Mouse (Mus musculus) G1E (cell line): Measurements from ENCODE around the gene Smdt1. TPM values are rescaled to one million over a fixed set of nuclear protein-coding genes. Genes with fewer than 3 reads are reported as not detected.

ENCODE experiments used
- ATAC-seq: 2 replicates; pipeline ENCODE4 v1.8.0; 2016; ENCODE audit warnings: mild to moderate bottlenecking; ENCODE audit not compliant: insufficient number of reproducible peaks, poor library complexity, low FRiP score, severe bottlenecking; ENCODE audit errors: extremely low read depth
- DNase-seq: peaks from one replicate; pipeline ENCODE4 v3.0.0; 2012; ENCODE audit warnings: low spot score
- H3K27me3 ChIP-seq: 2 replicates; pipeline ENCODE4 v1.6.1; 2012; ENCODE audit warnings: mild to moderate bottlenecking, low read length, inconsistent platforms; ENCODE audit not compliant: insufficient read depth
- H3K36me3 ChIP-seq: replicated peaks from 2 replicates; pipeline ENCODE3; 2012; ENCODE audit warnings: mild to moderate bottlenecking, inconsistent platforms
- H3K4me1 ChIP-seq: 2 replicates; pipeline ENCODE4 v1.6.1; 2012; ENCODE audit warnings: low read depth, low read length, inconsistent platforms, mixed read lengths; ENCODE audit not compliant: insufficient read depth
- H3K4me3 ChIP-seq: 2 replicates; pipeline ENCODE4 v1.5.1; 2012; ENCODE audit warnings: low read depth, mild to moderate bottlenecking, inconsistent platforms, low read length, moderate library complexity, mixed read lengths
- H3K9me3 ChIP-seq: replicated peaks from 2 replicates; pipeline ENCODE4 v1.6.1; 2012; ENCODE audit warnings: inconsistent platforms
- CTCF ChIP-seq: IDR thresholded peaks from 2 replicates; pipeline ENCODE4 v1.5.1; 2012; ENCODE audit warnings: low read depth, low read length, inconsistent platforms, mixed read lengths
- GATA1 ChIP-seq: IDR thresholded peaks from 2 replicates; pipeline ENCODE4 v1.6.1; 2012; ENCODE audit warnings: borderline replicate concordance, low read length, inconsistent platforms, mixed read lengths
- GATA2 ChIP-seq: IDR thresholded peaks from 2 replicates; pipeline ENCODE4 v1.6.1; 2012; ENCODE audit warnings: low read depth, low read length, inconsistent platforms, borderline replicate concordance
- POLR2AphosphoS5 ChIP-seq: IDR thresholded peaks from 2 replicates; pipeline ENCODE4 v1.6.1; 2012; ENCODE audit warnings: low read depth, low read length, inconsistent platforms; ENCODE audit not compliant: insufficient replicate concordance
- TAL1 ChIP-seq: conservative IDR thresholded peaks from 2 replicates; pipeline ENCODE4 v1.6.1; 2012; ENCODE audit warnings: low read depth, low read length, inconsistent platforms, mixed read lengths
- polyA plus RNA-seq: library from polyadenylated mRNA; stranded (reverse); fragments of >175 nt; gene quantifications from 2 replicates; pipeline ENCODE4 v1.2.3, GENCODE M21; 2012
- total RNA-seq, 2 experiments: library from RNA; stranded (forward) in 1 of 2; stranded (reverse) in 1 of 2; fragments of 200-1000 nt in 1 of 2; fragments of >200 nt in 1 of 2; fragmentation: Nextera tagmentation in 1 of 2; gene quantifications; 2 replicates each; pipeline ENCODE4 v1.2.3; 2014 to 2017

Smdt1 gene
- 68.2 and 118 TPM in 2 replicates for total RNA-seq (2014; fragmentation: Nextera tagmentation)
- 115 and 129 TPM in 2 replicates for total RNA-seq (2017)
- polyA plus RNA-seq: 116 and 137 TPM in 2 replicates

DNA sequence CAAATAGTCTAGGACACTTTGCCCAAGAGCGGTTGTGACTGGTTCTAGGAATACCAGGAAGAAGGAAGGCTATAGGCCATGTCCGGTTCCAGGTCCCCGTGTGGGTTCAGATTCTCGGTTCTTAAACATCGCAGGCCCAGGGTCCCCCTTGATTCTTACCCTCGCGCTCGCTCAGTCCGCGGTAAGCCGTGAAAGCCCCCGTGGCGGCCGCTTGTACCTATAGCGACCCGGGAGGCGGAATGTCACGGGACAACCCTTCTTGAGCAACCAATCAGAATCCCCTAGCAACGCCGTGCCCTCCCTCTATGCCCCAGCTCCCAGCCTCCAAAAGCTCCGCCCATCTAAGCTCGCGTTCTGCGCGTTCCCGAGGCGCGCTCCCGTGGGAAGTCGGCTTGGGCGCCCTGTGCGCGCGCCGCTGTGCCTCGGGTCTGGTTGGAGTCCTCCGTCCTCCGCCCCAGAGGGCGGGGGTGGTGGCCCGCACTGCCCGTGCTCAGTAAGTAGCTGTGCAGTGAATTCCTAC lies at the start of gene Smdt1, which contains the start of the genes Naga and Pheta2:
Smdt1 (plus strand) TSS at position 367 of the 520 bp plus-strand sequence.
Naga (minus strand) TSS at position 333 of the 520 bp plus-strand sequence.
Pheta2 (plus strand) TSS at position 350 of the 520 bp plus-strand sequence.
- Histone ChIP-seq H3K27me3 (no peaks in the 10 kb centered on the region), H3K4me3 (peak within 1 kb of the TSS; percentile 71), H3K9me3 (no peaks in the 10 kb centered on the region), H3K36me3 (peaks cover 55% of the 10 kb centered on the region), H3K4me1 (peaks cover 80% of the 10 kb centered on the region)
- no peak for TF ChIP-seq GATA1
- TF ChIP-seq TAL1: no peak
- TF ChIP-seq GATA2: no peak
- no peak for TF ChIP-seq POLR2AphosphoS5
- no peak for TF ChIP-seq CTCF
- ATAC-seq: peak; percentile 52
- DNase-seq: peak; percentile 96

DNA sequence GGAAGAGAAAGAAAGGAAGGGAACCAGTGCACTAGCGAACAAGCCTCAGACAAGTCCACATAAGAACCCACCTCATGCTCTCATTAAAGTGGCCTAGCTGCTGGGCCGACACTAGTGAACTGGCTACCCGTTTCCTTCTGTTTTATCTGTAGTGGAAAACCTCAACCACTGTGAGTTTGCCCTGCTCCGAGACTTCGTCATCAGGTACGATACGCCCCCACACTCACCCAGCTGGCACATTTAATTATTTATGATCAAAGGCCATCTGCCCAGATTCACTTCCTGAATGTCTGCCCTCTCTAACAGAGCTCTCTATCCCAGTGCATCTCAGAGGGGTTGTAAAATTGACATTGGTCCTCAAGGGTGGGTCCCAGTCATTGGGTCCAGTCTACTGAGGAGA lies 48.5 kb upstream of the Smdt1 start:
- Histone ChIP-seq H3K36me3 (no peaks in the 10 kb centered on the region), H3K27me3 (peaks cover 33% of the 10 kb centered on the region), H3K4me1 (peaks cover 8% of the 10 kb centered on the region), H3K9me3 (no peaks in the 10 kb centered on the region), H3K4me3 (no peak overlapping the region)
- no peak for TF ChIP-seq GATA1
- TF ChIP-seq GATA2: no peak
- no peak for TF ChIP-seq TAL1
- no peak for TF ChIP-seq CTCF
- no peak for TF ChIP-seq POLR2AphosphoS5
- ATAC-seq (no peak), DNase-seq (no peak)

DNA sequence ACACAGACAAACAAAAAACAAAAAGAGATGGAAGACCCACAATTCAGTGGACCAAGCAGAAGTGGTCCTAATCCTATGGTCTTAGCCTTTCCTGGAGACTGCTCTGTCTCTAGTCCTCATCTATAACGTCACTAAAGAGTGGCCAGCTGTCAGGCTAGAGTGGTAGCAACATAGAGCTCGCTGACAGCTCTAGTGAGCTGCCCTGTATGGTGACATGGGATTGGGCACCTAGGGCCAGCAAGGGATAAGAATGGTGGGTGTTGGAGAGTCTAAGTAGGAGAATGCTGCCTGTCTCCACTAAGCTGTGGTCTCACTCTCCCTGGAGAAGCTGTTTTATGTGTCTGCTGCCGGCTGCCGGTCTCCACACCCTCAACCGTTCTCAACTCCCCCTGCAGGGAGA lies 45.9 kb upstream of the Smdt1 start:
- ATAC-seq (no peak), DNase-seq (no peak)
- TF ChIP-seq GATA1: no peak
- TF ChIP-seq POLR2AphosphoS5: no peak
- TF ChIP-seq CTCF: no peak
- no peak for TF ChIP-seq GATA2
- no peak for TF ChIP-seq TAL1
- Histone ChIP-seq H3K36me3 (no peaks in the 10 kb centered on the region), H3K4me1 (peaks cover 8% of the 10 kb centered on the region), H3K4me3 (no peak overlapping the region), H3K9me3 (no peaks in the 10 kb centered on the region), H3K27me3 (peaks cover 19% of the 10 kb centered on the region)

DNA sequence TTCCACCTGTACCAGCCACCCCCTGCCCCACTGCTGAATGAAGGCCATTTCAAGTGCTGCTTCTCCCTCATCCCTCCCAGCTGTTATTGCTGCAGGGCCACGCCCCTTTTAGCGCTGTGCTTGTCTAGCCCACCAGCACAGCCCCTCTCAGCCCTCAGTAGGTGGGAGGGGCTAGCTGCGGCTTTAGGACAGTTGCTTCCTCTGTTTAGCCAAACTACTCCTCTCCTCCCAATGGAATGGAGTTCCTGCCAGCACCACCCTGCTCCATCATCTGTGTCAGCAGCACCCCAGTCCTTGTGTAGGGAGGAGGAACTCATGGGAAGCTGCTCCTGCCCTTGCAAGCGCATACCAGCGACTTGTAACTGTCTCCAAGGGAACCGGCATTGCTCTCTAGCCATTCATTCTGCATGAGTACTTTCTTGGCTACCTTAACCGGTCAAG lies 45.5 kb upstream of the Smdt1 start:
- Histone ChIP-seq H3K27me3 (peaks cover 19% of the 10 kb centered on the region), H3K4me1 (peaks cover 8% of the 10 kb centered on the region), H3K9me3 (no peaks in the 10 kb centered on the region), H3K4me3 (no peak overlapping the region), H3K36me3 (no peaks in the 10 kb centered on the region)
- no peak for TF ChIP-seq GATA2
- TF ChIP-seq CTCF: no peak
- TF ChIP-seq GATA1: no peak
- TF ChIP-seq TAL1: no peak
- no peak for TF ChIP-seq POLR2AphosphoS5
- ATAC-seq: no peak
- no peak for DNase-seq

DNA sequence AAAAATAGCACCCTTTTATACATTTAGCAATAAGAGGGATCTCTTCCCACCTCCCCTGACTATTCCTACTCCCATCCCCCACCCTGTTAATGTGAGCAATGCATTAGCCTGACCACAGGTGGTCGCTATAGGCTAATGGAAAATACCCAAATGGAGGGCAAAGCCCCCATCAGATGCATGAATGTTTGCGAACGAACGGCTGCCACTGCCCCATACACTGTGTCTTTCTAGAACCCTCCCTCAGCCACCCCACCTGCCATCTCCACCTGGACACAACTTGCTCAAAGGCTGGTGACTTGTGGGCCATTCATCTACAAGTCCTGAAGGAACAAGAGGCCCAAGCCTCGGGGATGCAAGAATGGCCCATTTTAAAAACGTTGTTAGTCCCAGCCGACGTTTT lies 44.7 kb upstream of the Smdt1 start:
- H3K9me3 ChIP-seq: no peaks in the 10 kb centered on the region
- DNase-seq: no peak
- no peak for ATAC-seq
- H3K4me1 ChIP-seq: peaks cover 8% of the 10 kb centered on the region
- H3K4me3 ChIP-seq: no peak overlapping the region
- no peak for TF ChIP-seq TAL1
- TF ChIP-seq GATA2: no peak
- no peak for TF ChIP-seq GATA1
- TF ChIP-seq CTCF: no peak
- no peak for TF ChIP-seq POLR2AphosphoS5
- H3K27me3 ChIP-seq: peaks cover 18% of the 10 kb centered on the region
- H3K36me3 ChIP-seq: no peaks in the 10 kb centered on the region

DNA sequence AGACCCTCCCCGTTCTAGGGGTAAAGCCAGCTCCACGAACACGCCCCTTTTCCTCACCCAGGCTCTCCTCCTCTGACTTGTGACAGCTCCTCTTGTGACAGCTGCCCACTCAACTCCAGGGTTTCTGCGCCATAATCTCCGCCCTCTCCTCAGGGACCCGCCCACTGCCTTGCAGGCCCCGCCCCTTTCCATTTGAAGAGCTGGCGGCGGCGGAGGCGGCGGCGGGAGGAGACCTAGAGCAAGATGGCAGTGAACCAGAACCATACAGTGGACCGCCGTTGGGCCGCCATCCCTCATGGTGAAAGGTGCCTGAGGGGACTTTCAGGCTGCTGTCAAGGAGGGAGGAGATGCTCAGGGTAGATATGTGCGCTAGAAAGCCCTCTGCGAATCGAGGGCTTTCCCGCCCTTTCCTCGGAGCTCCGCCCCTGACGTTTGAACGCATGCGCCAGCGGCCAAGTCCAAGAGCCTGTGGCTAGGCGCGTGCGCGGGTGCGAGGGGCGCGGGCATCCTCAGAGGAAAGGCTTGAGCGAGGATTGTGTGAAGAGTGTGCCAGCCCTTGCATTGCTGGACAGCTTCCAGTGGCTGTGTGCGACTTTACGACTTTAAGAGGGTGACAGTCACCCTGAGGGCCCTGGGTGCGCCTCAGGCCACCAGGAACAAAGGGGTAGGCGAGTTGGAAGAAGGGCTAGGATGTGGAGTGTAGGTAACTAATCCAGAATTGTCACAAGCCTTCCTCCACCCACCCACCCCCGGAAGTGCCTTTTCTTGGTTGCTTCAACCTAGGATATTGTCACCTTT lies 39.8 kb upstream of the Smdt1 start, which contains the start of gene Wbp2nl:
Wbp2nl (plus strand) TSS at position 191 of the 798 bp plus-strand sequence.
- Histone ChIP-seq H3K4me1 (peaks cover 2% of the 10 kb centered on the region; the same call in 1 of the 2 replicates), H3K27me3 (peaks cover 15% of the 10 kb centered on the region), H3K4me3 (no peak within 1 kb of the TSS), H3K9me3 (no peaks in the 10 kb centered on the region), H3K36me3 (no peaks in the 10 kb centered on the region)
- ATAC-seq (no peak), DNase-seq (no peak)
- TF ChIP-seq CTCF (no peak), TAL1 (no peak), POLR2AphosphoS5 (no peak), GATA1 (no peak), GATA2 (no peak)
